Mouse (Mus musculus) MEL (cell line): ENCODE results near the gene Tmtc1. TPM values are rescaled to one million over a fixed set of nuclear protein-coding genes. Genes with fewer than 3 reads are reported as not detected.

Experiments used
- DNase-seq: peaks from one replicate; pipeline ENCODE4 v3.0.0; 2011; ENCODE audit warnings: low read depth, low spot score
- H3K27ac ChIP-seq: 2 replicates; pipeline ENCODE4 v1.5.1; 2012; ENCODE audit warnings: low read depth, mild to moderate bottlenecking, control low read depth, low read length, moderate library complexity; ENCODE audit not compliant: control insufficient read depth
- H3K27me3 ChIP-seq, 2 experiments: fragments of 150-350 bp in 1 of 2; sonication (generic) in 1 of 2; 2 replicates each; pipeline ENCODE4 v1.6.1; 2012; ENCODE audit warnings: low read length in 2 of 2, mild to moderate bottlenecking in 2 of 2, improper control_type of control experiment in 1 of 2, moderate library complexity in 1 of 2; ENCODE audit not compliant: insufficient read depth in 2 of 2, control insufficient read depth in 1 of 2
- H3K36me3 ChIP-seq, 2 experiments: 2 replicates each; pipeline ENCODE4 v1.6.1; 2012 to 2014; ENCODE audit warnings: low read length in 2 of 2, improper control_type of control experiment in 1 of 2, inconsistent platforms in 1 of 2, mild to moderate bottlenecking in 1 of 2; ENCODE audit not compliant: insufficient read depth in 2 of 2, control insufficient read depth in 1 of 2
- H3K4me1 ChIP-seq, 2 experiments: fragments of 150-350 bp in 1 of 2; sonication (generic) in 1 of 2; 2 replicates each; pipeline ENCODE4 v1.6.1; 2012; ENCODE audit warnings: low read length in 2 of 2, improper control_type of control experiment in 1 of 2, mild to moderate bottlenecking in 1 of 2; ENCODE audit not compliant: insufficient read depth in 2 of 2, control insufficient read depth in 1 of 2
- H3K4me3 ChIP-seq, 2 experiments: fragments of 150-350 bp in 1 of 2; sonication (generic) in 1 of 2; 2 replicates each; pipeline ENCODE4 v1.5.1; 2012; ENCODE audit warnings: low read depth in 2 of 2, low read length in 2 of 2, mild to moderate bottlenecking in 2 of 2, moderate library complexity in 2 of 2, control low read depth in 1 of 2, improper control_type of control experiment in 1 of 2; ENCODE audit not compliant: control insufficient read depth in 1 of 2, insufficient read depth in 1 of 2
- H3K79me2 ChIP-seq: 2 replicates; pipeline ENCODE4 v1.6.1; 2012; ENCODE audit warnings: mild to moderate bottlenecking, low read length, moderate library complexity; ENCODE audit not compliant: control insufficient read depth, poor library complexity, insufficient read depth
- H3K9ac ChIP-seq: 2 replicates; pipeline ENCODE4 v1.6.1; 2012; ENCODE audit warnings: low read depth, mild to moderate bottlenecking, control low read depth, low read length, moderate library complexity; ENCODE audit not compliant: control insufficient read depth, poor library complexity, severe bottlenecking
- H3K9me3 ChIP-seq: fragments of 150-350 bp; sonication (generic); replicated peaks from 2 replicates; pipeline ENCODE4 v1.6.1; 2012; ENCODE audit warnings: mild to moderate bottlenecking, low read length, improper control_type of control experiment, moderate library complexity; ENCODE audit not compliant: insufficient read depth
- BHLHE40 ChIP-seq: IDR thresholded peaks from 2 replicates; pipeline ENCODE4 v1.6.1; 2012; ENCODE audit warnings: low read depth, mild to moderate bottlenecking, inconsistent platforms, low read length, improper control_type of control experiment, borderline replicate concordance
- CHD1 ChIP-seq: IDR thresholded peaks from 2 replicates; pipeline ENCODE4 v1.6.1; 2012; ENCODE audit warnings: low read depth, mild to moderate bottlenecking, inconsistent platforms, low read length, improper control_type of control experiment
- CTCF ChIP-seq, 3 experiments: IDR thresholded peaks in 2 of 3; conservative IDR thresholded peaks in 1 of 3; 2 replicates each; pipeline ENCODE4 v1.5.1; 2011 to 2012; ENCODE audit warnings: low read length in 3 of 3, low read depth in 2 of 3, mild to moderate bottlenecking in 2 of 3, improper control_type of control experiment in 1 of 3, inconsistent platforms in 1 of 3, mixed read lengths in 1 of 3, moderate library complexity in 1 of 3; ENCODE audit not compliant: control insufficient read depth in 1 of 3, insufficient read depth in 1 of 3, poor library complexity in 1 of 3, severe bottlenecking in 1 of 3
- ELF1 ChIP-seq: IDR thresholded peaks from 2 replicates; pipeline ENCODE4 v1.6.1; 2014; ENCODE audit warnings: low read depth, mild to moderate bottlenecking, inconsistent platforms, low read length, improper control_type of control experiment, moderate library complexity
- GABPA ChIP-seq: IDR thresholded peaks from 2 replicates; pipeline ENCODE4 v1.6.1; 2012; ENCODE audit warnings: low read depth, mild to moderate bottlenecking, inconsistent platforms, low read length, improper control_type of control experiment, moderate library complexity
- JUND ChIP-seq: IDR thresholded peaks from 2 replicates; pipeline ENCODE4 v1.6.1; 2011; ENCODE audit warnings: low read depth, mild to moderate bottlenecking, improper control_type of control experiment, low read length
- MAX ChIP-seq: IDR thresholded peaks from 2 replicates; pipeline ENCODE4 v1.6.1; 2011; ENCODE audit warnings: low read length, improper control_type of control experiment
- MAZ ChIP-seq: IDR thresholded peaks from 2 replicates; pipeline ENCODE4 v1.6.1; 2012; ENCODE audit warnings: low read depth, mild to moderate bottlenecking, inconsistent platforms, low read length, improper control_type of control experiment
- MXI1 ChIP-seq: IDR thresholded peaks from 2 replicates; pipeline ENCODE4 v1.6.1; 2011; ENCODE audit warnings: mild to moderate bottlenecking, low read depth, low read length, improper control_type of control experiment
- NRF1 ChIP-seq: IDR thresholded peaks from 2 replicates; pipeline ENCODE4 v1.6.1; 2014; ENCODE audit warnings: low read depth, mild to moderate bottlenecking, inconsistent platforms, low read length, improper control_type of control experiment, moderate library complexity; ENCODE audit not compliant: poor library complexity, insufficient read depth, severe bottlenecking
- POLR2A ChIP-seq, 2 experiments: IDR thresholded peaks; 2 replicates each; pipeline ENCODE4 v1.6.1; 2011 to 2012; ENCODE audit warnings: low read length in 2 of 2, mild to moderate bottlenecking in 2 of 2, control low read depth in 1 of 2, improper control_type of control experiment in 1 of 2, low read depth in 1 of 2, moderate library complexity in 1 of 2; ENCODE audit not compliant: control insufficient read depth in 1 of 2, insufficient read depth in 1 of 2, poor library complexity in 1 of 2
- POLR2AphosphoS2 ChIP-seq: IDR thresholded peaks from 2 replicates; pipeline ENCODE4 v1.6.1; 2011; ENCODE audit warnings: low read length, improper control_type of control experiment
- TCF12 ChIP-seq: IDR thresholded peaks from 2 replicates; pipeline ENCODE4 v1.6.1; 2014; ENCODE audit warnings: low read depth, mild to moderate bottlenecking, inconsistent platforms, low read length, improper control_type of control experiment, moderate library complexity
- UBTF ChIP-seq: IDR thresholded peaks from 2 replicates; pipeline ENCODE4 v1.6.1; 2012; ENCODE audit warnings: low read depth, mild to moderate bottlenecking, inconsistent platforms, low read length, improper control_type of control experiment, moderate library complexity, borderline replicate concordance; ENCODE audit not compliant: insufficient read depth
- USF2 ChIP-seq, 2 experiments: IDR thresholded peaks; 2 replicates each; pipeline ENCODE4 v1.6.1; 2011 to 2012; ENCODE audit warnings: improper control_type of control experiment in 2 of 2, low read length in 2 of 2, borderline replicate concordance in 1 of 2, inconsistent platforms in 1 of 2, low read depth in 1 of 2, mild to moderate bottlenecking in 1 of 2; ENCODE audit not compliant: insufficient read depth in 1 of 2
- ZC3H11A ChIP-seq: IDR thresholded peaks from 2 replicates; pipeline ENCODE4 v1.6.1; 2012; ENCODE audit warnings: low read depth, mild to moderate bottlenecking, inconsistent platforms, low read length, improper control_type of control experiment
- ZNF384 ChIP-seq: IDR thresholded peaks from 2 replicates; pipeline ENCODE4 v1.6.1; 2012; ENCODE audit warnings: low read depth, mild to moderate bottlenecking, inconsistent platforms, low read length, improper control_type of control experiment
- polyA plus RNA-seq, 2 experiments: library from polyadenylated mRNA; stranded (reverse) in 1 of 2; unstranded in 1 of 2; fragments of >175 nt in 1 of 2; fragments of >200 nt in 1 of 2; gene quantifications; 2 replicates each; pipeline versions ENCODE4 v1.2.1 to v1.2.4; 2012; ENCODE audit warnings: low replicate concordance in 2 of 2, low read depth in 1 of 2; ENCODE audit not compliant: insufficient read length in 2 of 2, insufficient read depth in 1 of 2, missing spikeins in 1 of 2
- total RNA-seq: library from RNA; depleted of rRNA; stranded (reverse); fragments of 300-350 nt; gene quantifications from 2 replicates; pipeline ENCODE4 v1.2.3, GENCODE M21; 2012

Tmtc1 gene
- total and polyA plus RNA-seq, 3 experiments: 0.03 TPM; not detected in 2

- DNase-seq: no peak
- H3K4me1 ChIP-seq: no peaks in the 10 kb centered on the region
- no peaks in the 10 kb centered on the region for H3K27me3 ChIP-seq
- no peak overlapping the region for H3K4me3 ChIP-seq
- H3K27ac ChIP-seq: no peak overlapping the region
- TF ChIP-seq JUND (no peak), CTCF (IDR thresholded peaks at IDR 0.05 in 2 of 3, conservative IDR thresholded peaks at IDR 0.05 in 1 of 3; ENCODE audit: control insufficient read depth in 1 of 3, insufficient read depth in 1 of 3, low read depth in 2 of 3, low read length in 3 of 3, poor library complexity in 1 of 3, severe bottlenecking in 1 of 3) (no peak), USF2 (IDR thresholded peaks at IDR 0.05; ENCODE audit: borderline replicate concordance in 1 of 2, insufficient read depth in 1 of 2, low read depth in 1 of 2, low read length in 2 of 2) (no peak), TCF12 (no peak), MXI1 (no peak), ELF1 (no peak), BHLHE40 (no peak), UBTF (no peak), POLR2A (IDR thresholded peaks at IDR 0.05; ENCODE audit: control insufficient read depth in 1 of 2, insufficient read depth in 1 of 2, low read depth in 1 of 2, low read length in 2 of 2, poor library complexity in 1 of 2) (no peak), GABPA (no peak), CHD1 (no peak), ZNF384 (no peak), ZC3H11A (no peak), POLR2AphosphoS2 (no peak), NRF1 (no peak)
- no peak overlapping the region for H3K9ac ChIP-seq
- no peaks in the 10 kb centered on the region for H3K79me2 ChIP-seq
- H3K9me3 ChIP-seq: no peaks in the 10 kb centered on the region
- H3K36me3 ChIP-seq: no peaks in the 10 kb centered on the region
These were observed 49.9 kb downstream of the Tmtc1 start for GRCm38 (mm10) chr6:148394294-148394693.

- no peak overlapping the region for H3K27ac ChIP-seq
- no peak for DNase-seq
- H3K9me3 ChIP-seq: no peaks in the 10 kb centered on the region
- H3K9ac ChIP-seq: no peak overlapping the region
- H3K4me3 ChIP-seq: no peak overlapping the region
- no peaks in the 10 kb centered on the region for H3K79me2 ChIP-seq
- no peaks in the 10 kb centered on the region for H3K36me3 ChIP-seq
- no peaks in the 10 kb centered on the region for H3K27me3 ChIP-seq
- TF ChIP-seq MAZ (no peak), MAX (no peak)
- H3K4me1 ChIP-seq: no peaks in the 10 kb centered on the region
These were observed 52.0 kb downstream of the Tmtc1 start for GRCm38 (mm10) chr6:148392147-148392546.
